Mouse (Mus musculus) G1E (cell line): ENCODE data around the gene Cpne8.

Source experiments
- CTCF ChIP-seq: IDR thresholded peaks from 2 replicates; pipeline ENCODE4 v1.5.1; 2012; ENCODE audit warnings: low read depth, low read length, inconsistent platforms, mixed read lengths
- GATA1 ChIP-seq: IDR thresholded peaks from 2 replicates; pipeline ENCODE4 v1.6.1; 2012; ENCODE audit warnings: borderline replicate concordance, low read length, inconsistent platforms, mixed read lengths
- POLR2AphosphoS5 ChIP-seq: IDR thresholded peaks from 2 replicates; pipeline ENCODE4 v1.6.1; 2012; ENCODE audit warnings: low read depth, low read length, inconsistent platforms; ENCODE audit not compliant: insufficient replicate concordance
- TAL1 ChIP-seq: conservative IDR thresholded peaks from 2 replicates; pipeline ENCODE4 v1.6.1; 2012; ENCODE audit warnings: low read depth, low read length, inconsistent platforms, mixed read lengths

- no peak for TF ChIP-seq CTCF
- TF ChIP-seq TAL1: no peak
- no peak for TF ChIP-seq POLR2AphosphoS5
- no peak for TF ChIP-seq GATA1
Measured at GRCm38 (mm10) chr15:90619736-90620135, 59.5 kb downstream of the Cpne8 start.
